Mouse (Mus musculus) heart, adult 18-20 months (tissue): ENCODE data around the gene Vpreb2. TPM values are rescaled to one million over a fixed set of nuclear protein-coding genes. Genes with fewer than 3 reads are reported as not detected.
"Not testable (repeated sequence)": the region's sequence is repeated elsewhere in the genome, so short reads cannot be mapped to it uniquely, and the experiment has no call there.

ENCODE experiments used
- DNase-seq, 2 experiments: peaks; one replicate each; pipeline ENCODE4 v3.0.0; 2021 to 2022; ENCODE audit warnings: mixed read lengths in 1 of 2
- total RNA-seq, 2 experiments: library from RNA; stranded (reverse); gene quantifications; 2 replicates each; pipeline ENCODE4 v1.2.3; 2021

Gene Vpreb2
- total RNA-seq, 2 experiments from 2014 or later, result not detected

- not testable (repeated sequence) for DNase-seq
These were observed 12.1 kb downstream of the Vpreb2 start for GRCm38 (mm10) chr16:17992321-17992720.

DNA sequence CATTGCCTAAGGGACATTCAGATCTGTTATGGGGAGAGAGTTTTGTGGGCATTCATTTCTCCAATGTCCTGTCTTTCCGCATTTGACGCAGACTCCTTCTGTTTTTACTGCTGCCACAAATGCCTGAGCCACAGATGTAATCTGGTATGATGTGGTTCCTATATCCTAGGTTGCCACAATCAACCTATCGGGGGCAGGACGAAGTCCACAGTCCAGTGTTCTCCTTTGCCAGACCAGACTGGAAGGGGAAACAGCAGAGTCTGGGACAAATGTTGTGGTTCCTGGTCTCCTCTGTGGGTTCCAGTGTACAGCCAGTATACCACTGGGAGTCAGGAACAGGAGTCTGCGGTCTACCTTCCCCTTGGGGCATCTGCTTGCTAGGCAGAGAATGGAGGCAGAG lies 19.4 kb downstream of the Vpreb2 start:
- DNase-seq, result no peak

GRCm38 (mm10) chr16:18004589-18004988 lies 24.4 kb downstream of the Vpreb2 start:
- DNase-seq, result no peak

DNA sequence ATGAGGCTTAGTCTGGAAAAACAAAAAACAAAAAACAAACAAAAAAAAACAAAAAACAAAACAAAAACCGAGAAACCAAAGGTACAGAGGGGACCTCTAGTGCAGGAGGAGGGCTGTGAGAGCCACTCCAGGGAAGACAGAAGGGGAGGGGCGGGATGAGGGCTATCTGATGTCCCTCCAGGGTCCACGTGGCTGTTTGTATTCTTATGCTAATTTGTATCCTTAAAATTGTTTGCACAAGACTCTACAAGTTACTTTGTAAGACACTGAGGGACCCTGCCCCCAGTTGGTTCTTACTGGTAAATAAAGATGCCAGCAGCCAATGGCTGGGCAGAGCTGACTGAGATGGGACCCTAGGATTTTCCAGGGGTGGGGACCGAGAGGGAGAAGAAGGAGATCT lies 26.9 kb downstream of the Vpreb2 start:
- DNase-seq, result no peak

DNA sequence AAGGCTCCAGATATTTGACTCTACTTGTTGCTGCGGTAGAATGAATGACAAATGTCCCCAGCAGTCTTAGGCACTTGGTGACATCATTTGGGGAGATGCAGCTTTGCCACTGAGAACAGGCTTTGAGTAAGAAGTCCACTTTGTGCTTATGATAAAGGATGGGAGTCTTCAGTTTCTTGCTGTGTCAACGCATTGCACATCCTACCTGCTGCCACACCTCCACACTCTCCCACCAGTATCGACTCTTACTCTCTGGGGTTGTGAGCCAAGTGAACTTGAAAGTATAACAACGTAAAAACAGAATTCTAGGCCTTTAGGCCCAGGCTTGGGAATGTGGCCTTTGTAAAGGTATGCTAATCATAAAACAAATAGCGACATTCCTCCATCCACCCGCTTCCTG lies 30.9 kb downstream of the Vpreb2 start:
- no peak for DNase-seq

DNA sequence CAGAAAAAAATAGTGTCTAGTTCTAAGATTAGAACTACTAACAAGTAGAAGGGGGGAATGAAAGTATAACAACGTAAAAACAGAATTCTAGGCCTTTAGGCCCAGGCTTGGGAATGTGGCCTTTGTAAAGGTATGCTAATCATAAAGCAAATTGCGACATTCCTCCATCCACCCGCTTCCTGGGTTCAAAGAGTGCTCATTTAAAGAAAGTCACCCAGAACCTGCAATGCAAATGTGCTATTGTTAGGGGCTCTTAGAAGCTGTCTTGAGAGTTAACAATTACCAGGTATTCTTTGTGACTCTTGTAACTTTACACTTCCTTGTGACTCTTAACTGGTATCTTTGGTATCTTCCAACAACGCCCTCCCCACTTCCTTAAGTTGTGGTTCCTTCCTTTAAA lies 36.3 kb downstream of the Vpreb2 start:
- DNase-seq, result not testable (repeated sequence)

- DNase-seq, result no peak
These were observed 42.7 kb downstream of the Vpreb2 start for GRCm38 (mm10) chr16:18022780-18023557.

DNA sequence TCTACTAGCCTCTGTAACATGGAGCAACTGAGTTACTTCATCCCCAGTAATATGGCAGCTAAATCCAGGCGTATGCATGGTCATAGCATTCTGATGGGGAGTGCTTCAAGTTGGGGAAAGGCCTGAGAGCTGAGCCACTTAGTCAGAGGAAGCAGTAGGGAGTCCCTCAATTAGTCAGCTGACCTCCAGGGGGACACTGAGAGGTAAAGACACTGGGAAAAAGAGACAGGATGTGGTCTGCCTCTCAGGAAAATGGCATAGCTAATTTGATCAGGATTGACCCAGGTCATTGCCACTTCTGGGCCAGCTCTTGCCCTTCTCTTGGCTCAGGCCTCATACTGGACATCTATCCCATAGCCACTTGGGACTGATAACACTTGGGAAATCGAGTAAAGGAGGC lies 47.1 kb downstream of the Vpreb2 start:
- no peak for DNase-seq

Other genes with a start within 250 kb of the Vpreb2 start
- 10 to 100 TPM; 21.0 to 25.0 TPM for gene Med15, start 247.5 kb upstream of the Vpreb2 start, total RNA-seq
- 10 to 100 TPM; 18.2 to 24.2 TPM for gene Klhl22, start 220.8 kb upstream of the Vpreb2 start, total RNA-seq
- gene Scarf2, start 183.1 kb upstream of the Vpreb2 start, total RNA-seq, result 1 to 10 TPM; 4.8 TPM
- not detected for gene B830017H08Rik, start 147.3 kb upstream of the Vpreb2 start, total RNA-seq
- gene Car15, start 142.1 kb upstream of the Vpreb2 start, total RNA-seq, result 1 to 10 TPM; 1.7 to 2.1 TPM
- under 1 TPM; 0.27 to 0.33 TPM for gene Gm20518, start 88.8 kb upstream of the Vpreb2 start, total RNA-seq
- gene Tssk1, start 86.2 kb upstream of the Vpreb2 start, total RNA-seq, result under 1 TPM; 0.12 to 0.33 TPM
- 10 to 100 TPM; 43.5 to 48.3 TPM for gene Dgcr2, start 81.9 kb upstream of the Vpreb2 start, total RNA-seq
- gene Tssk2, start 81.8 kb upstream of the Vpreb2 start, total RNA-seq, result not detected
- 1 to 10 TPM; 8.6 TPM for gene Ess2, start 69.1 kb upstream of the Vpreb2 start, total RNA-seq
- gene Gsc2, start 65.4 kb upstream of the Vpreb2 start, total RNA-seq, result not detected
- gene Slc25a1, start 52.2 kb upstream of the Vpreb2 start, total RNA-seq, result 10 to 100 TPM; 10.3 to 37.8 TPM
- gene Dgcr6, start 72.4 kb downstream of the Vpreb2 start, total RNA-seq, result 10 to 100 TPM; 41.8 to 42.0 TPM
- gene Prodh, start 109.8 kb downstream of the Vpreb2 start, total RNA-seq, result 10 to 100 TPM; 12.3 to 17.9 TPM
- gene Rtn4r, start 147.2 kb downstream of the Vpreb2 start, total RNA-seq, result 1 to 10 TPM; 3.6 to 5.5 TPM
- gene Ccdc188, start 237.5 kb downstream of the Vpreb2 start, total RNA-seq, result not detected